Mouse (Mus musculus) forebrain, postnatal 0 days (tissue): ENCODE data around the gene Vil1. TPM values are rescaled to one million over a fixed set of nuclear protein-coding genes. Genes with fewer than 3 reads are reported as not detected.
A peak's percentile ranks its signal among the peaks of the same experiment; 100 is the strongest.

Experiments
- ATAC-seq: fragments of 200-750 bp; cut with Nextera tagmentation; 2 replicates; pipeline ENCODE4 v1.8.0; 2017; ENCODE audit warnings: mild to moderate bottlenecking, moderate library complexity
- DNase-seq: peaks from one replicate; pipeline ENCODE4 v3.0.0-alpha.2; 2015
- H3K27ac ChIP-seq: fragments of 300-500 bp; sonication (generic); 2 replicates; pipeline ENCODE4 v1.5.1; 2014; ENCODE audit warnings: low read depth, mild to moderate bottlenecking, antibody characterized with exemption, low read length, moderate library complexity, mixed read lengths
- H3K27me3 ChIP-seq: fragments of 300-500 bp; sonication (generic); 2 replicates; pipeline ENCODE4 v1.6.1; 2014; ENCODE audit warnings: mild to moderate bottlenecking, low read length, mixed read lengths; ENCODE audit not compliant: insufficient read depth
- H3K36me3 ChIP-seq: fragments of 300-500 bp; sonication (generic); 2 replicates; pipeline ENCODE4 v1.6.1; 2014; ENCODE audit warnings: mild to moderate bottlenecking, moderate library complexity; ENCODE audit not compliant: insufficient read depth
- H3K4me1 ChIP-seq: fragments of 300-500 bp; sonication (generic); 2 replicates; pipeline ENCODE4 v1.6.1; 2014; ENCODE audit warnings: antibody characterized with exemption; ENCODE audit not compliant: insufficient read depth
- H3K4me2 ChIP-seq: fragments of 300-500 bp; sonication (generic); 2 replicates; pipeline ENCODE4 v1.6.1; 2014; ENCODE audit warnings: low read depth, mild to moderate bottlenecking, moderate library complexity
- H3K4me3 ChIP-seq: fragments of 300-500 bp; sonication (generic); 2 replicates; pipeline ENCODE4 v1.5.1; 2014; ENCODE audit warnings: low read depth, low read length, mixed read lengths
- H3K9ac ChIP-seq: fragments of 300-500 bp; sonication (generic); 2 replicates; pipeline ENCODE4 v1.6.1; 2014; ENCODE audit warnings: mild to moderate bottlenecking
- H3K9me3 ChIP-seq: fragments of 300-500 bp; sonication (generic); 2 replicates; pipeline ENCODE4 v1.6.1; 2016; ENCODE audit warnings: low read length
- CTCF ChIP-seq: sonication (generic); IDR thresholded peaks from 2 replicates; pipeline ENCODE4 v1.5.1; 2016; ENCODE audit warnings: antibody characterized with exemption, control low read depth, low read depth
- WGBS: fragments of 180-500 bp; shearing (Covaris S2); extraction: QIAGEN DNeasy Blood & Tissue Kit; methylation state at CpG from one replicate; pipeline ENCODE4 v1.1.7; 2014; 5-methylcytosine and 5-hydroxymethylcytosine counted together
- microRNA counts: library from miRNA; unstranded; fragments of <30 nt; microRNA quantifications from one replicate; lab custom pipeline; 2015
- microRNA-seq, 2 experiments: library from miRNA; unstranded; fragments of <30 nt; microRNA quantifications; one replicate each; pipeline ENCODE4; 2016
- polyA plus RNA-seq: library from polyadenylated mRNA; unstranded; fragments of >200 nt; fragmentation: Nextera tagmentation; extraction: Ambion mirVana; gene quantifications from 2 replicates; pipeline ENCODE4 v1.2.1, GENCODE M21; 2015
- total RNA-seq: library from RNA; depleted of rRNA; stranded (reverse); fragments of >200 nt; gene quantifications from 2 replicates; pipeline ENCODE4 v1.2.3, GENCODE M21; 2014; rRNA removed

Vil1 gene
- total and polyA plus RNA-seq, 2 experiments from 2014 or later = 0.27 to 0.71 TPM

GRCm38 (mm10) chr1:74435563-74435962, 26.4 kb downstream of the Vil1 start:
- no peaks in the 10 kb centered on the region for H3K9me3 ChIP-seq
- H3K9ac ChIP-seq = no peak overlapping the region
- no peak overlapping the region for H3K4me2 ChIP-seq
- no peak for TF ChIP-seq CTCF
- 86% methylated on average over 6 of the region's 6 CpGs for WGBS
- no peaks in the 10 kb centered on the region for H3K27me3 ChIP-seq
- ATAC-seq (no peak), DNase-seq (no peak)
- no peak overlapping the region for H3K27ac ChIP-seq
- H3K4me3 ChIP-seq = no peak overlapping the region
- no peaks in the 10 kb centered on the region for H3K4me1 ChIP-seq
- peaks cover 32% of the 10 kb centered on the region for H3K36me3 ChIP-seq

GRCm38 (mm10) chr1:74437702-74438427, 28.7 kb downstream of the Vil1 start:
- 75% methylated on average over 8 of the region's 8 CpGs for WGBS
- no peak for ATAC-seq
- peaks cover 40% of the 10 kb centered on the region for H3K36me3 ChIP-seq

GRCm38 (mm10) chr1:74439166-74439876, 30.1 kb downstream of the Vil1 start:
- Histone ChIP-seq H3K9ac (no peak overlapping the region), H3K4me2 (no peak overlapping the region), H3K27ac (no peak overlapping the region), H3K9me3 (no peaks in the 10 kb centered on the region), H3K4me1 (no peaks in the 10 kb centered on the region), H3K36me3 (peaks cover 40% of the 10 kb centered on the region), H3K27me3 (no peaks in the 10 kb centered on the region), H3K4me3 (no peak overlapping the region)
- no peak for DNase-seq
- no peak for ATAC-seq
- TF ChIP-seq CTCF = no peak
- WGBS = 90% methylated on average over 19 of the region's 19 CpGs

More at GRCm38 (mm10) chr1:74437702-74438427, 28.7 kb downstream of the Vil1 start:
- no peak overlapping the region for H3K9ac ChIP-seq
- no peak for DNase-seq
- H3K9me3 ChIP-seq = no peaks in the 10 kb centered on the region
- H3K4me3 ChIP-seq = no peak overlapping the region
- H3K4me2 ChIP-seq = no peak overlapping the region
- no peak overlapping the region for H3K27ac ChIP-seq
- H3K27me3 ChIP-seq = no peaks in the 10 kb centered on the region
- TF ChIP-seq CTCF = no peak
- no peaks in the 10 kb centered on the region for H3K4me1 ChIP-seq

GRCm38 (mm10) chr1:74444538-74444937, 35.4 kb downstream of the Vil1 start:
- no peaks in the 10 kb centered on the region for H3K27me3 ChIP-seq
- no peak overlapping the region for H3K4me2 ChIP-seq
- no peak overlapping the region for H3K4me3 ChIP-seq
- no peak overlapping the region for H3K9ac ChIP-seq
- TF ChIP-seq CTCF = no peak
- no peaks in the 10 kb centered on the region for H3K4me1 ChIP-seq
- peaks cover 29% of the 10 kb centered on the region for H3K36me3 ChIP-seq
- H3K27ac ChIP-seq = no peak overlapping the region
- DNase-seq (no peak), ATAC-seq (no peak)
- WGBS = 96% methylated on average over 2 of the region's 2 CpGs
- no peaks in the 10 kb centered on the region for H3K9me3 ChIP-seq

GRCm38 (mm10) chr1:74452611-74453045, 43.5 kb downstream of the Vil1 start:
- Histone ChIP-seq H3K4me2 (no peak overlapping the region), H3K9me3 (no peaks in the 10 kb centered on the region), H3K27ac (no peak overlapping the region), H3K4me1 (no peaks in the 10 kb centered on the region), H3K36me3 (peaks cover 37% of the 10 kb centered on the region), H3K9ac (no peak overlapping the region), H3K27me3 (no peaks in the 10 kb centered on the region), H3K4me3 (no peak overlapping the region)
- DNase-seq (peak; percentile 47), ATAC-seq (peak; percentile 85)
- peak; percentile 65 for TF ChIP-seq CTCF
- 43% methylated on average over 4 of the region's 4 CpGs for WGBS

GRCm38 (mm10) chr1:74460273-74460672, 51.1 kb downstream of the Vil1 start:
- TF ChIP-seq CTCF = peak; percentile 65
- Histone ChIP-seq H3K36me3 (peaks cover 32% of the 10 kb centered on the region), H3K4me2 (no peak overlapping the region), H3K9me3 (no peaks in the 10 kb centered on the region), H3K4me3 (no peak overlapping the region), H3K9ac (no peak overlapping the region), H3K4me1 (no peaks in the 10 kb centered on the region), H3K27me3 (no peaks in the 10 kb centered on the region), H3K27ac (no peak overlapping the region)
- WGBS = 70% methylated on average over 2 of the region's 2 CpGs
- peak; percentile 14 for DNase-seq
- no peak for ATAC-seq

MicroRNA genes within 50 kb of the gene (microRNA counts, 519-probe panel; counts per million panel counts)
- microRNA mmu-miR-26b (lab: Ali Mortazavi, UCI) = 4,882 counts per million, percentile 65 among the panel's probes with 10 or more counts

Small RNAs within 50 kb of the gene (microRNA-seq; reads per million reads assigned to microRNA genes)
- 11,478 to 14,371 reads per million in 2 experiments for gene Mir26b

Other genes starting within 250 kb of the Vil1 start
- gene Cxcr1, start 214.7 kb upstream of the Vil1 start, total RNA-seq = not detected in 2 replicates
- not detected in 2 replicates for gene Cxcr1, start 214.7 kb upstream of the Vil1 start, polyA plus RNA-seq
- 241 and 268 TPM in 2 replicates for gene Arpc2, start 173.3 kb upstream of the Vil1 start, total RNA-seq
- 541 and 596 TPM in 2 replicates for gene Arpc2, start 173.3 kb upstream of the Vil1 start, polyA plus RNA-seq
- not detected in 2 replicates for gene Gpbar1, start 130.8 kb upstream of the Vil1 start, total RNA-seq
- gene Gpbar1, start 130.8 kb upstream of the Vil1 start, polyA plus RNA-seq = 0.21 TPM in 1 of 2 replicates, not detected in the other
- 160 and 179 TPM in 2 replicates for gene Aamp, start 124.6 kb upstream of the Vil1 start, total RNA-seq
- gene Aamp, start 124.6 kb upstream of the Vil1 start, polyA plus RNA-seq = 211 and 215 TPM in 2 replicates
- 57.5 and 64.5 TPM in 2 replicates for gene Pnkd, start 124.4 kb upstream of the Vil1 start, total RNA-seq
- 112 and 128 TPM in 2 replicates for gene Pnkd, start 124.4 kb upstream of the Vil1 start, polyA plus RNA-seq
- gene Tmbim1, start 103.8 kb upstream of the Vil1 start, total RNA-seq = 5.8 and 7.9 TPM in 2 replicates
- 6.1 and 7.9 TPM in 2 replicates for gene Tmbim1, start 103.8 kb upstream of the Vil1 start, polyA plus RNA-seq
- gene Catip, start 47.3 kb upstream of the Vil1 start, total RNA-seq = 2.1 and 2.7 TPM in 2 replicates
- gene Catip, start 47.3 kb upstream of the Vil1 start, polyA plus RNA-seq = 0.63 and 1.6 TPM in 2 replicates
- gene Slc11a1, start 34.2 kb upstream of the Vil1 start, total RNA-seq = 3.7 and 10.7 TPM in 2 replicates
- gene Slc11a1, start 34.2 kb upstream of the Vil1 start, polyA plus RNA-seq = 1.8 and 3.3 TPM in 2 replicates
- 18.2 and 24.7 TPM in 2 replicates for gene Ctdsp1, start 17.9 kb upstream of the Vil1 start, total RNA-seq
- gene Ctdsp1, start 17.9 kb upstream of the Vil1 start, polyA plus RNA-seq = 10.7 and 10.8 TPM in 2 replicates
- gene Cnot9, start 96.7 kb downstream of the Vil1 start, total RNA-seq = 32.2 and 39.1 TPM in 2 replicates
- 49.0 and 52.3 TPM in 2 replicates for gene Cnot9, start 96.7 kb downstream of the Vil1 start, polyA plus RNA-seq
- 5.3 and 5.8 TPM in 2 replicates for gene Plcd4, start 133.5 kb downstream of the Vil1 start, total RNA-seq
- 3.4 and 6.0 TPM in 2 replicates for gene Plcd4, start 133.5 kb downstream of the Vil1 start, polyA plus RNA-seq
- 30.2 and 32.8 TPM in 2 replicates for gene Usp37, start 134.9 kb downstream of the Vil1 start, total RNA-seq
- 11.8 and 17.6 TPM in 2 replicates for gene Usp37, start 134.9 kb downstream of the Vil1 start, polyA plus RNA-seq
- gene Zfp142, start 178.9 kb downstream of the Vil1 start, total RNA-seq = 8.6 and 12.1 TPM in 2 replicates
- 5.0 and 6.3 TPM in 2 replicates for gene Zfp142, start 178.9 kb downstream of the Vil1 start, polyA plus RNA-seq
- gene Bcs1l, start 178.9 kb downstream of the Vil1 start, total RNA-seq = 15.8 and 18.4 TPM in 2 replicates
- 13.8 and 16.5 TPM in 2 replicates for gene Bcs1l, start 178.9 kb downstream of the Vil1 start, polyA plus RNA-seq
- 62.2 and 68.3 TPM in 2 replicates for gene Rnf25, start 192.0 kb downstream of the Vil1 start, total RNA-seq
- gene Rnf25, start 192.0 kb downstream of the Vil1 start, polyA plus RNA-seq = 41.3 and 47.7 TPM in 2 replicates
- gene Stk36, start 192.1 kb downstream of the Vil1 start, total RNA-seq = 11.6 and 13.6 TPM in 2 replicates
- 6.0 and 12.2 TPM in 2 replicates for gene Stk36, start 192.1 kb downstream of the Vil1 start, polyA plus RNA-seq